Mouse (Mus musculus) embryonic facial prominence, embryonic 13.5 days (tissue): ENCODE results near the gene Tead2. TPM values are rescaled to one million over a fixed set of nuclear protein-coding genes. Genes with fewer than 3 reads are reported as not detected.
"Not testable (repeated sequence)": the region's sequence is repeated elsewhere in the genome, so short reads cannot be mapped to it uniquely, and the experiment has no call there.

Experiments
- ATAC-seq: fragments of 200-750 bp; cut with Nextera tagmentation; 2 replicates; pipeline ENCODE4 v1.8.0; 2017; ENCODE audit warnings: low read depth; ENCODE audit not compliant: insufficient number of reproducible peaks, insufficient read depth, low FRiP score, low TSS enrichment
- H3K27ac ChIP-seq: fragments of 300-500 bp; sonication (generic); 2 replicates; pipeline ENCODE4 v1.5.1; 2015; ENCODE audit warnings: moderate library complexity, mild to moderate bottlenecking, inconsistent platforms
- H3K27me3 ChIP-seq: fragments of 300-500 bp; sonication (generic); 2 replicates; pipeline ENCODE4 v1.6.1; 2015; ENCODE audit warnings: mild to moderate bottlenecking, inconsistent platforms
- H3K36me3 ChIP-seq: fragments of 300-500 bp; sonication (generic); 2 replicates; pipeline ENCODE4 v1.6.1; 2015; ENCODE audit warnings: mild to moderate bottlenecking, inconsistent platforms
- H3K4me1 ChIP-seq: fragments of 300-500 bp; sonication (generic); 2 replicates; pipeline ENCODE4 v1.6.1; 2015; ENCODE audit warnings: inconsistent platforms
- H3K4me2 ChIP-seq: fragments of 300-500 bp; sonication (generic); 2 replicates; pipeline ENCODE4 v1.6.1; 2015; ENCODE audit warnings: moderate library complexity, mild to moderate bottlenecking, inconsistent platforms
- H3K4me3 ChIP-seq: fragments of 300-500 bp; sonication (generic); 2 replicates; pipeline ENCODE4 v1.5.1; 2015; ENCODE audit warnings: mild to moderate bottlenecking, inconsistent platforms
- H3K9ac ChIP-seq: fragments of 300-500 bp; sonication (generic); 2 replicates; pipeline ENCODE4 v1.6.1; 2015; ENCODE audit warnings: mild to moderate bottlenecking, inconsistent platforms
- H3K9me3 ChIP-seq: fragments of 300-500 bp; sonication (generic); 2 replicates; pipeline ENCODE4 v1.6.1; 2016; ENCODE audit warnings: inconsistent platforms
- WGBS: fragments of 180-500 bp; shearing (Covaris S2); methylation state at CpG from one replicate; pipeline ENCODE4 v1.1.7; 2015; ENCODE audit warnings: mixed read lengths; 5-methylcytosine and 5-hydroxymethylcytosine counted together
- polyA plus RNA-seq: library from polyadenylated mRNA; unstranded; fragments of >200 nt; fragmentation: Nextera tagmentation; extraction: Ambion mirVana; gene quantifications from 2 replicates; pipeline ENCODE4 v1.2.1, GENCODE M21; 2015

Gene Tead2
- polyA plus RNA-seq, 1 experiment from 2014 or later: 221 TPM

DNA sequence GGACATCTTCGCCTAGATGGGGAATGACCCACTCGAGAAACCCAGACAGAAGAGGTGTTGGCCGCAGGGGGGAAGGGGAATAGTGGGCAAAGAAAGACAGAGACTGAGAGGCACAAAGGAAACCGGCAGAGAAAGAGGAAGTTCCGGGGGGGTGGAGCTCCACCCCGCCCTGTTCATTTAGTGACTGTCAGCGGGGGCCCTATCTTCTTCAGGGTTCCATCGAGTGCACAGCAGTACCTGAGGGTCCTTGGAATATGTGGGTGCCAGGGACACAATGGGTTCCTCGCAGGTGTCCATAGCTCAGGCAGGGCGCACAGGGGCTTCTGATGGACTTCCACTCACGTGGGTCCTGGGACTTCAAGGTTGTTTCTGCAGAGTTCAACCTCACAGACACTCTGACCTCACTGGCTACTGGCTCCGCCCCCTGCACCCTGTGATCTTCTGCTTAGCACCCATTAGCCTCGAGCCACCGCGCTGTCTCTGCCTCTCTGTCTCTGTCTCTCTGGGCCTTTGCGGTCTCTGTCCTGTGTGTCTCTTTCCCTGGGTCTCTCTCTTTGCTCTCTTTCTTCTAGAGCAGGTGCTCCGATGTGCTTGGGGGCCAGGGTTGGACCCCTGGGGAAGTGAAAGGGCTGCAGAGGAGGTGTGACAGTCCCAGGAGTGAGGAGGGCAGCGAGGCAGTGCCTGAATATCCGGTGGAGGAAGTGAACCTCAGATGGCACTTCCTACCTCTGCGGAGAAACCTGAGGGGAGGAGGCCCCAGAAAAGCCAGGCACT is 23.4 kb downstream of the Tead2 start, which contains the start of gene Cd37:
Gene Cd37, minus strand, starts transcription at position 393 of the 774 bp plus-strand sequence.
- Histone ChIP-seq H3K27me3 (peaks cover 19% of the 10 kb centered on the region), H3K27ac (no peak within 1 kb of the TSS), H3K4me3 (no peak within 1 kb of the TSS), H3K36me3 (0 out of 2 replicates have a peak, but pooled peaks cover 3% of the 10 kb centered on the region), H3K9me3 (no peaks in the 10 kb centered on the region), H3K9ac (no peak within 1 kb of the TSS), H3K4me2 (no peak within 1 kb of the TSS), H3K4me1 (peaks cover 27% of the 10 kb centered on the region)
- no peak for ATAC-seq
- WGBS: 47% methylated on average over 20 of the region's 20 CpGs

DNA sequence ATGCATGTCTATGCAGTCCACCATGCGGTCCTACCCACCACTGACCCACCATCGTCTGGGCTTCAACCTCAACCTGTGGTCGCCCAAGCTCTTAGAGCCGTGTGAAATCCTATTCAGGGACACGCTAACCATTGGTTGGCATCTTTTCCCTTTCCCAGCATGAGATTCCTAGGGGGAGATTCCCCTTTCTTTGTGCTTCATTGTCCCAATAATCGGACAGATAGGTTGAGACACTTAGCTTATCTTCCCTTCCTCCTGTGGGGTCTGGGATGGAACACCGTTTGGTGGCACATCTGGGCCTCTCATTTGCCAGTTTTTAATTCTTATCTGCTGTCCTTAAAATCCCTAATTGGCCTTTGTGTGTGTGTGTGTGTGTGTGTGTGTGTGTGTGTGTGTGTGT is 24.6 kb downstream of the Tead2 start:
- H3K4me3 ChIP-seq: no peak overlapping the region
- WGBS: 81% methylated on average over 7 of the region's 7 CpGs
- H3K4me2 ChIP-seq: no peak overlapping the region
- peaks cover 19% of the 10 kb centered on the region for H3K27me3 ChIP-seq
- no peak overlapping the region for H3K27ac ChIP-seq
- no peaks in the 10 kb centered on the region for H3K36me3 ChIP-seq
- H3K9ac ChIP-seq: no peak overlapping the region
- H3K4me1 ChIP-seq: peaks cover 15% of the 10 kb centered on the region
- ATAC-seq: no peak
- no peaks in the 10 kb centered on the region for H3K9me3 ChIP-seq

DNA sequence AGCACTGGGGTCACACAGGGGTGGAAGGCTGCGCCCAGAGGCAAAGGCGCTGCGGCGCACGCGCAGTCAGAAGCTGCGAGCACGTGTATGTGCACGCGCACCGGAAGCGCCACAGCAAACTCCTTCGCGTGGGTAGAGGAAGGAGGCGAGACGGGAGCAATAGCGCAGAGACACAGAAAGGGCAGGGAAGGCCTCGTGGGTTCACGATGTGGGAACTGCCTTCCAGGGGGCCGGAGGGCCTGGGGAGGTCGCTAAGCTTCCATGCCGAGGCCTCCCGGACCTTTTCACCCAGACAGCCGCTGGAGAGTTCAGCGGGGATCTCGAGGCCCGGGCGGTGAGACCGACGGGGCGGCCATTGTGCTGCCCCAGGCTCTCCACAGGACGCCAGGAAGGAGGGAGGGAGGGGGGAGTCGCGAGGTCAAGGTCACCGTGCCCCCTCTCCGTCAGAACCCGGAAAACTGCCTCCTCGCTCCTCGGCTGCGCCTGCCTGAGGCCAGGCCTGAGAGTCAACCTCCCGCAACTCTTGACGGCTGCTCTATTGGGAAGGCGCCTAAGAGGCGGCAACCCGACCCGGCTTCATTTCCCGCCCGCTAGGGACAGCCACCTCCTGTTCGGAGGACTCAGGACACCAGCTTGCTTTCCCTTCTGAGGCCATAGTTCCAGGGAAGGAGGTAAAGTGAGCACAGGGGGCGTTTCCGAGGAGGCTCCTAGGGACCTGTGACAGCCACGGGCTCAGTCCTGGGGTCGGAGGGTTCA is 25.3 kb downstream of the Tead2 start, which contains the start of gene Slc6a16:
Gene Slc6a16, plus strand, starts transcription at position 453 of the 756 bp plus-strand sequence.
- WGBS: 6% methylated on average over 53 of the region's 53 CpGs

DNA sequence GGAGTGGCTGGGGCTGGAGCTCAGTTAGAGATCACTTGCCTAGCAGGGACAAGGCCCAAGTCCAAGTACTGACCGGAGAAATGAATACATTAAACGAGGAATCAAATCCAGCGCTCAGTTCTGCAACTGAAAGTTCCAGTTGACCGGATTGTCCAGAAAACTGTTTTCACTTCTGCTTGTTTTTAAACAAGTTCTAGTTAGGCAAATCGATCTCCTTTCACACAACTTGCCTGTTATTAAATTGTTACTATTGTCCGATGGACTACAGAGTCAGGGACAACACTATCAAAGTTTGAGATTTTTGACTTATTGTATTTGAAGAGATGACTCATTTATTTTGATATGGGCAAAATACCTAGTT is 25.8 kb downstream of the Tead2 start:
- H3K36me3 ChIP-seq: no peaks in the 10 kb centered on the region
- WGBS: 78% methylated on average over 6 of the region's 6 CpGs
- no peak for ATAC-seq
- H3K4me2 ChIP-seq: peak overlapping the region; percentile 65
- H3K4me3 ChIP-seq: peak overlapping the region; percentile 38
- no peaks in the 10 kb centered on the region for H3K9me3 ChIP-seq
- peaks cover 19% of the 10 kb centered on the region for H3K27me3 ChIP-seq
- peaks cover 8% of the 10 kb centered on the region for H3K4me1 ChIP-seq
- no peak overlapping the region for H3K27ac ChIP-seq
- no peak overlapping the region for H3K9ac ChIP-seq

More for the DNA sequence above, 25.3 kb downstream of the Tead2 start, which contains the start of gene Slc6a16:
- peak within 1 kb of the TSS; percentile 65 for H3K4me2 ChIP-seq
- H3K9ac ChIP-seq: peak within 1 kb of the TSS; percentile 60
- peak within 1 kb of the TSS; percentile 38 for H3K4me3 ChIP-seq
- peaks cover 19% of the 10 kb centered on the region for H3K27me3 ChIP-seq
- peaks cover 8% of the 10 kb centered on the region for H3K4me1 ChIP-seq
- no peak within 1 kb of the TSS for H3K27ac ChIP-seq
- no peak for ATAC-seq
- no peaks in the 10 kb centered on the region for H3K36me3 ChIP-seq
- no peaks in the 10 kb centered on the region for H3K9me3 ChIP-seq

DNA sequence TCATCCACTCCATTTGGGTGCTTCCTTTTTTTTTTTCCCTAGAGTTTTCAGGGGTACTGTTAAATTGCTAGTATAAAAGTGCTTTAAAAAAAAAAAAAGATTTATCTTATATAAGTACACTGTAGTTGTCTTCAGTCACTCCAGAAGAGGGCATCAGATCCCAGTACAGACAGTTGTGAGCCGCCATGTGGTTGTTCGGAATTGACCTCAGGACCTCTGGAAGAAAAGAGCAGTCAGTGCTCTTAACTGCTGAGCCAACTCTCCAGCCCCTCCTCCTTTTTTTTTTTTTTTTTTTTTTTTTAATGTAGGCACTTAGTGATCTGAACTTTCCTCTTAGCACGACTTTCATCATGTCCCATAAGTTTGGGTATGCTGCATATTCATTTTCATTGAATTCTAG is 32.1 kb downstream of the Tead2 start:
- Histone ChIP-seq H3K9me3 (no peaks in the 10 kb centered on the region), H3K27me3 (no peaks in the 10 kb centered on the region), H3K36me3 (no peaks in the 10 kb centered on the region), H3K4me2 (no peak overlapping the region), H3K4me3 (no peak overlapping the region), H3K9ac (no peak overlapping the region), H3K4me1 (no peaks in the 10 kb centered on the region), H3K27ac (no peak overlapping the region)
- ATAC-seq: no peak
- WGBS: 34% methylated on average over 3 of the region's 3 CpGs

DNA sequence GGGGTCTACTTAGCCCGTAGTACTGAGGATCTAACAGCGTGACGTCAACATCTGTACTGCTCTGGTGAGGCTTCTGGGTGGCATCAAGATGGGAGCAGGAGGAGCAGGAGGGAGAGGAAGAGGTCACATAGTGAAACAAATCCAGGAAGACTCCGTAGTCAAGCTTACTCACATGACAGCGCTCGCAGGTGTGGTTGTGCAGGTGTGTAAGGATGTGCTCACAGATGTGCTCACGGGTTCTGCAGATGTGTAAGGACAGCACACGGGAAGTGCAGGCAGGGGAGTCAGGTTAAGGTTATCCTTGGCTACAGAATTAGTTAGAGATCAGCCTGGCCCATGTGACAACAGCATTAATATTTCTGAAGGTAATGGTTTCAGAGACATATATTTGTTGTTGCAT is 38.3 kb downstream of the Tead2 start:
- H3K27me3 ChIP-seq: no peaks in the 10 kb centered on the region
- H3K4me2 ChIP-seq: no peak overlapping the region
- no peak overlapping the region for H3K9ac ChIP-seq
- no peak overlapping the region for H3K4me3 ChIP-seq
- no peaks in the 10 kb centered on the region for H3K36me3 ChIP-seq
- 85% methylated on average over 8 of the region's 8 CpGs for WGBS
- H3K4me1 ChIP-seq: no peaks in the 10 kb centered on the region
- no peak for ATAC-seq
- no peak overlapping the region for H3K27ac ChIP-seq
- no peaks in the 10 kb centered on the region for H3K9me3 ChIP-seq

DNA sequence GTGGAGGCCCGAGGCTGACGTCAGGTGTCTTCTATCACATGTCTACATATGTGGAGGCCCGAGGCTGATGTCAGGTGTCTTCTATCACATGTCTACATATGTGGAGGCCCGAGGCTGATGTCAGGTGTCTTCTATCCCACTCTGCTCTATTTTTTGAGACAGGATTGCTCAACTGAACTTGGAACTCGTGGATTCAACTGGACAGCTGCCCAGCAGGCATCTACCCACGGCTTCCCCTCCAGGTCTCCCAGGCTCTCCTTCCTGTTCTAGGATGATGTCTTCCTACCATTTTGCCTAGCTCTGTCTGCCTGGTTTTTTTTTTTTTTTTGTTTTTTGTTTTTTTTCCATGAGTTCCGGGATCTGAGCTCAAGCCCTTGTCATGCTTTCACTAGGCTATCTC is 40.3 kb downstream of the Tead2 start:
- H3K4me3 ChIP-seq, H3K9ac ChIP-seq, H3K4me1 ChIP-seq, H3K4me2 ChIP-seq, H3K9me3 ChIP-seq, H3K27ac ChIP-seq, ATAC-seq, H3K36me3 ChIP-seq, H3K27me3 ChIP-seq: not testable (repeated sequence)
- WGBS: 82% methylated on average over 7 of the region's 7 CpGs

DNA sequence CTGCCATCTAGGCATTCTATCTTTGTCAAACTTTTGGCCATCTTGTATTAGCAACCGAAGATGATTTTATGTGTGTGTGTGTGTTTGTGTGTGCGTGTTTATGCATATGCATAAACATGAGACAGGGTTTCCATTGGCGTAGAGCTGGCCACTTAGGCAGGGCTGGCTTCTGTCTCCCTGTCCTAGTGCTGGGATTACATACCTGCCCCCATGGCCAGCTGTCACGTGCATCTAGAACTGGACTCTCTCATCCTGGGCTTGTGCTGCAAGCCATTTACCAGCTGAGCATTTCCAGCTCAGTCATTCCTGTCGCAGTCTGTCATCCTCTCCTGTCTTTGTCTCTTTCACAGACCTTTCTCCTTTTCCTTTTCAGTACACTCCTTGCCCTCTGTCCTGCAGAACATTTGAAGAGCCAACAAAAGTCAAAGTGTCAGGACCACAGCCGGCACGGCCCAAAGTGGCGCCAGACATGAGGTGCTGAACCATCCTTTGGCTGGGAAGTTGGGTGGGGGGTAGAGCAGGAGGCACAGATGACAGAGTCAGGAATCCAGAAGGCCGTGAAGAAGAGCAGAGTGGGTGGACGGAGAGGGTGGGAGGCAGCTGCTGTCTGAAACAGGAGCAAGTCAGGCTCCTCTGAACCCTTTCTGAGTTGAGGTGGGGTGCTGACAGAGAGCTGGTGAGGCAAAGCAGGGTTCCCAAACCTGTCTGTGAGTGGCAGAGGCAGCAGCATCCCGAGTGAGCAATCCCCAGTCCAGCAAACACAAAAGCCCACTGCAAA is 41.7 kb downstream of the Tead2 start:
- Histone ChIP-seq H3K27me3 (no peaks in the 10 kb centered on the region), H3K9ac (no peak overlapping the region), H3K4me1 (no peaks in the 10 kb centered on the region), H3K9me3 (no peaks in the 10 kb centered on the region), H3K4me2 (no peak overlapping the region), H3K27ac (no peak overlapping the region), H3K4me3 (no peak overlapping the region), H3K36me3 (no peaks in the 10 kb centered on the region)
- no peak for ATAC-seq
- WGBS: 62% methylated on average over 11 of the region's 11 CpGs

DNA sequence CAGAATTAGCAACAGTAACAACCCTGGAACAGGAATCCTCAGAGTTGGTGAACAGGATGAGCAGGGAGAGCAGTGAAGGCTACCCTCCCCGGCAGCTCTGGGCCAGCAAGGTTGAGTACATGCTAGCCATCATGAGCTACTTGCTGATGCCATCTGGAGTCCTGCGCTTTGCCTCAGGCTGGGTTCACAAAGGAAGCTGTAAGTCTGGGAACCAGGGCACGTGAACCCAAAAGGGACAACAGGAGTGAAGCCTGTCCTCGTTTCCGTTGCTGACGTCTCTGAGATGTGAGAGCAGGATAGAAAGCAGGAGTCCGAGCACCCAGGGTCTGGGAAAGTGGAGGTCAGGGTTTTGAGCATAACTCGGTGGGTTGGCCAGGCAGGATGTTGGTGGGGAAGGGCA is 43.7 kb downstream of the Tead2 start:
- no peak overlapping the region for H3K4me2 ChIP-seq
- H3K4me1 ChIP-seq: peaks cover 5% of the 10 kb centered on the region; the same call in 1 of the 2 replicates
- no peaks in the 10 kb centered on the region for H3K36me3 ChIP-seq
- H3K27ac ChIP-seq: no peak overlapping the region
- H3K27me3 ChIP-seq: no peaks in the 10 kb centered on the region
- no peaks in the 10 kb centered on the region for H3K9me3 ChIP-seq
- WGBS: 75% methylated on average over 8 of the region's 8 CpGs
- no peak overlapping the region for H3K4me3 ChIP-seq
- H3K9ac ChIP-seq: no peak overlapping the region
- ATAC-seq: no peak

DNA sequence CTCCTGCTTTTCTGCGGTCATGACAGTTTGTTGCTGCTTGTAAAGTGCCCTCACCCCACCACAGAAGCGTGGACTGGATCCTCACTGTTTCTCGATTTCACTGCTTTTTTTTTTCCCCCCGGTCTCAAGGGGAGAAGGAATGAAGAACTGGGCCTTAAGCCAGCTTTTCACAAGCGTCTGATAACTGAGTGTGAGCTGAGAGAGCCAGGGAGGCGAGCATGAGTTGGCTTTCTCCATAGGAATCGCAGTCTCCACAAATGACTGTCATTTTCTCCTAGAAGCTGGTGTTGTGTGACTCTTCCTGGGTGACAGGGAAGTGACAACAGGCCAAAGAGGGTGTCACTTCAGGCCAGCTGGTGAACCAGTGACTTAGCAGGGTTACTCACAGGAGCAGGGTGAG is 46.7 kb downstream of the Tead2 start:
- H3K27me3 ChIP-seq: no peaks in the 10 kb centered on the region
- no peak overlapping the region for H3K4me2 ChIP-seq
- H3K4me3 ChIP-seq: no peak overlapping the region
- no peak overlapping the region for H3K9ac ChIP-seq
- WGBS: 54% methylated on average over 7 of the region's 7 CpGs
- peaks cover 5% of the 10 kb centered on the region; the same call in 1 of the 2 replicates for H3K4me1 ChIP-seq
- H3K9me3 ChIP-seq: no peaks in the 10 kb centered on the region
- H3K36me3 ChIP-seq: no peaks in the 10 kb centered on the region
- no peak for ATAC-seq
- H3K27ac ChIP-seq: no peak overlapping the region

DNA sequence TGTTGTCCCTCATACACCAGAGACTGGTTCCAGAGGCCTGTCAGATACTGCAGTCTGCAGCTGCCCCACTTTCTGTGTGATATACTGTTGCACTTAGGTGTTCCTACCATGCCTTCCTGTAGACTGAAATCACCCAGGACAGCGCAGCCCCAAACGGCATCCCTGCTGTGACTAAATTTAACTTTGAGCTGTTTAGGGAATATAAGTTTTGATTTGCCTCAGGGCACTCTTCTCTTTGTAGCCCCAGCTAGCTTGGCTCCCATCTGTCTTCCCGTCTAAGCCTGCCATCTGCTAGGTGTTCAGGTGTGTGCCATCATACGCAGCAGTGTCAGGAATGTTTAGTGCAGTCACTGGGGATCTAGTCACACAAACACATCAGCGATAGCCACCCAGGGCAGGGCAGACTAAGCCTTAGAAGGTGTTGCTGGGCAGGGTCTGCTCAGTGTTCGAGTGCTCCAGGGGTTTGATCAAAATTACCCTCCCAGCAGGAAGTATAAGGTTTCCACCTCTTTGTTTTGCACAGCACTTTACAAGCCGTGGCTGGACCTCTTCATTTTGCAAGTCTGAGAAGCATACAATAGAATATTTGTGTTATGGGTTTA is 47.6 kb downstream of the Tead2 start:
- 39% methylated on average over 7 of the region's 7 CpGs for WGBS
- Histone ChIP-seq H3K36me3 (no peaks in the 10 kb centered on the region), H3K27ac (no peak overlapping the region), H3K4me1 (peaks cover 5% of the 10 kb centered on the region; the same call in 1 of the 2 replicates), H3K4me2 (no peak overlapping the region), H3K9ac (no peak overlapping the region), H3K4me3 (no peak overlapping the region), H3K27me3 (peaks cover 7% of the 10 kb centered on the region; the same call in 1 of the 2 replicates), H3K9me3 (no peaks in the 10 kb centered on the region)
- ATAC-seq: no peak
